Mouse (Mus musculus): ENCODE measurements around the gene Camta1. TPM values are rescaled to one million over a fixed set of nuclear protein-coding genes. Genes with fewer than 3 reads are reported as not detected.
A peak's percentile ranks its signal among the peaks of the same experiment; 100 is the strongest.
"Not testable (repeated sequence)": the region's sequence is repeated elsewhere in the genome, so short reads cannot be mapped to it uniquely, and the experiment has no call there.

Camta1 gene
- polyA plus RNA-seq, 1 experiment = 29.8 TPM

DNA sequence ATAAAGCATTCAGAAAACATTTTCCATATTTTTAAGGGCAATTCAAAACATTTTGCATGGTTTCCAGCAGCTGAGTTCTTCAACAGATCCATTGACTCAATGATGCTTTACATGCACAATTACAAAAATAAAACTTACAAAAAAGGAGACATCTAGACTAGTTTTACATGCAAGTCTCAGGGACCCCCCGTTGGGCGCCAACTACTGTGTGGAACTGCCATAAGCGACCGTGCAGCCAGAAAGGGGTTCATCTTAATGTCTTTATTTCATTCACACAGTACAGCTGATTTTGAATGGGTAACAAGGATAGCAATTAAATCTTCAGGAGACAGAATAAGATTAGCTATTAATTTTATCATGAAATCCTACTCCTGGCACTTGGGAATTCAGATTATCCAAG lies 802.1 kb downstream of the Camta1 start:
- DNase-seq (ENCODE audit: low spot score) = no peak

DNA sequence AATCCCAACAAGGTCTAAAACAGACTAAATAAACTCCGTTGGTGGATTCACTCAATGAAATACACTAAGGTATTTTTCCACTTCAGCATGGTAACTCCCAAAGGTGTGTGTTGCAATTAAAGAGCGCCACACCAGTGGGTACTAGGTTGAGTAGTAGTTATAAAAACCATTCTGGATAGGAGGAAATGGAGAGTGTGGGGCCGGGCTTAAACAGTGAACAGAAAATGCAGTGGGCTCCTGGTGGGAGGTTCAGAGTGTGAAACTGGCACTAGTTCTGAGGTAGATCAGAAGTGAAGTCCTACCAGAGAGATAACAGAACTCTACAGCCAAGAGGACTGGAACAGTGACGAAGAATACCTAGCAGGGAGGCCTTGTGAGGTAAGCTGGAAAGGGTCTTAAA lies 803.0 kb downstream of the Camta1 start:
- no peak for DNase-seq (ENCODE audit: low spot score)

DNA sequence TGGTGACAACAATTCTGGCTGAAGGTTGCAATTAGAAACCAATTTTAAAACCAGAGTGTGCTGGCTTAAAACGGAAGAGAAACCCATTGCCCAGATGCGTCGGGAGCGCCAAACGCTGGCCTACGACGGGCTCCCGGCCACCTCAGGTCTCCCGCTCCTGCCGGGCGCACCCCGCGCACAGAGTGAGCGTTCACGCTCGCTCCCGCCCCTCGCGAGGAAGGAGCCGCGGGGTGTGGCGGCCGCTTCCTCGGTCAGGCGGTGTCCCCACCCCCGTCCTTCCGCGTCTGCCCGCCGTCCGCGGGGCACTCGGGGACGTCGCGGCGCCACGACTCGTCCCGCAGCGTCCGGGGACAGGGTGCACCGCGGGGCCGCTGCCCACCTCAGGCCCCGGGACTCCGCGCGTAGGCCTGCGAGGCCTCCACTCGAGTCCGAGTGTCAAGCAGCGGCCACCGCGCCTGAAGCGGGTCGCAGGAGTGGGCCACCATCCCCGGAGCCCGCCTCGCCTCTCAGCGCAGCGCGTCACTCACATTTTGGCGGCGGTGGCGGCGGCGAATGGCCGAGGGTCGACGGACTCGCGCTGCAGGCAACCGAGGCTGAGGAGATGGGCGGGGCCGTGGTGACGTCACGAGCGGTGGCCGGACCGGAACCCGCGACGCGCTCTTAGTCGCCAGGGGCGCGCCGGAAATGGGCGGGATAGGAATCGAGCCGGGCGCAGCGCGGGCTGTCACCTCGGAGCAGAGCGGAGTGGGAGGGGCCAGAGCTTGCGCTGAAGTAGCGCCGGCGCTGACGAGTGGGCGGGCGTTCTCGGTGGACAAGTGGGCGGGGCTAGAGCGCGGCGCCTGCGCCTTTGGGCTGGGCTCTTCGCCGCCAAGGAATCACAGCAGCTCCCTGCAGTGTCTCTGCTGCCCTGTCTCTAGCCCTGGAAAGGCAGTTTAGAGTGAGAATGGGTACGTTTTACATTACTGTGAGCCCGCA lies 804.0 kb downstream of the Camta1 start, which contains the start of gene Vamp3:
Gene Vamp3 (minus strand): TSS at position 617 of the 975 bp plus-strand sequence.
- peak; percentile 95 for DNase-seq (ENCODE audit: low spot score)

DNA sequence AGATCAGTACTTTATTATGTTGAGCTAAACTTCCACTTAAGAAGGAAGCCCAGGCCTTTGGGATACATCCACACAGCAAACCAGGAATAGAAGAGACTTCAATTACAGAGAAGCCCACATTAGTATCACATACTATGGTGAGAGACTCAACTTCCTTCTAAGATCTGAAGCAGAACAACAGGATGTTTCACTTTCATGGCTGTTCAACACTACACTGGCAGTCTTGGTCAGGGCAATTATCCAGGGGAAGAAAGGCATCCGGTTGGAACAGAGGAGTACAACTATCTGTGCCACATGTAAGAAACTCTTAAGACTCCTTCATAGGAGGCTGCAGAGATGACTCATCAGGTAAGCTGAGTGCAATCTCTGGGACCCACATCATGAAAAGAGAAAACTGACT lies 810.5 kb downstream of the Camta1 start:
- DNase-seq (ENCODE audit: low spot score) = no peak

DNA sequence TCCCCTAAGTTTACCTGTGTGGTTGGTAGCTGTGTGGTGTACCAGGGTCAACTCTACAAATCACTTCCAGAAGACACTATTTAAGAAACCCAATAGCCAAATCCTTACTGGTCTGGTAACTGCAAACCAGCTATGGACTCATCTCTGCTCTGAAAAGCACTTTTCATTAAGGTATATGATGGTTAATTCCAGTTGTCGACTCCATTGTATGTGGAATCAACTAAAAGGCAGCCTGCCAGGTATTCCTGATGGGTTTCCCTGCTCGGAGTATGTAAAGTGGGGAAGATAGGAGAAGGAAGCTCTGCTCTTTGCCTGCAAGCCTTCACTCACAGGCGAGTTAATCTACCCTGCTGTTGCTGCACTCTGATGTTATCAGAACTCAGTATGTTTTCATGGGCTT lies 815.2 kb downstream of the Camta1 start:
- no peak for DNase-seq (ENCODE audit: low spot score)

DNA sequence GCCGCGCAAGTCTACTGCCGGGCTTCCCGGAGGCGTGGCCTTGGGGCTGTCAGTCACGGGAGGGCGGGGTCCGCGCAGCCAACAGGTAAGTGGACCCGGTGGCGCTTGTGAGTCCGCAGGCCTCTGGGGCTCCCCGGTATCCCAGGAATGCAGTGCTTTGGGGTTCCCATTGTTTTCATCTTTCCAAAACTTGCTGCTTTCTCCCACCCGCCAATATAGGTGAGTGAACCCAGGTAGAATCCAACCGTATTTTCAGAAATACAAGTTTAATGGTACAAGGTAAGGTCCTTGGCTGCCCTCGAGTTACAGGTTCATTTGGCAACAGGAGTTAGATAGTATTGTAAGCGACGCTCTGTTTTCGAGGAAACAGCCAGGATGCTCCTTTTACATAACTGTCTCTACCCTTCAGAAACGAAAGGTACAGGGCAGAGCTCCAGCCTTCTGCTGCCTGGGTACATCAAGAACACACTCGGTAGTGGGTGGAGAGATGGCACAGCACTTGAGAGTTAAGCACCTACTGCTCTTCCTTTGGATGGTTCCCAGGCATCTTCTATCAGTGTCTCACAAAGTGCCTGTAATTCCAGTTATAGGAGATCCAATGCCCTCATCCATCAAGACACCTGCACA lies 816.6 kb downstream of the Camta1 start:
- DNase-seq (ENCODE audit: low spot score) = no peak

DNA sequence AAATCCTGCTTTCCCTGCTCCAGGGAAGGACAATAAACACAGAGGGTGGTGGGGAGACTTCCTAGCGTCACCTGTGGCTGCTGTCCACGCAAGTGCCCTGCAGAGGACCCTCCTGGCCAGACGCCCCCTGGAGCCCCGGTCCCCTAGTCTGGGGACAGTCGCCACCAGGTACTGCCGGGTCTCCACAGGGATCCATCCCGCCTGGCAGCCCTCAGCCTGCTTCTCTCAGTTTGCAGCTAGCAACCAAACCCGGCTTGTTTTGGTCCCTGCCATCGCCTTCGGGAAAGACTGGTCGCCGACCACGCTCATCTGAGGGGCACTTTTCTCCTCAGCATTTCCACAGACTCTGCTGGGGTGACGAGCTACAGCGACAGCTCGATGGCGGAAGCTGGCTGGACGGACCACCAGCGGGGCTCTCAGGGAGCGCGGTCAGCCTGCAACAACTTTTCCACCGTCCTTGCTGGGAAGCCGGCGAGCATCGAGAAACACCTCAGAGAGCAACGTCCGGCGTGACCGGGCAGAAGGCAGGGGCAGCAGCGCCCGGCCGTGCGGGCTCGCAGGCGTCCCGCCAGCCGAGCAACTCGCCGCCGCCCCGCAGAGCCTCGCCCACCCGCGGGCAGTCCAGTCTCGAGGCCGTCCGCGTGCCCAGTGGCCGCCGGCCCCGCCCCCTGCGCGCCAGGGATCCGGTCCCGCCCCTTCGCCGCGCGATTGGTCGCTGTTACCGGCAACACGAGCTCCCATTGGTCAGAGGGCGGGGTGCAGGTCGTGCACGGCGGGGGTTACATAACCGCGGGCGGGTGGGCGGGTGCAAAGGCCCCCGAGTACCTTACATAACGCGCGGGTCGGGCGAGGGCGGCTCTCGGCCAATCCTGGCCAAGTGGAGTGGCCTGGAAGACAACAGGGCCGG lies 817.4 kb downstream of the Camta1 start, which contains the start of gene Per3:
Gene Per3 (minus strand): TSS at position 629 of the 907 bp plus-strand sequence.
- peak; percentile 96 for DNase-seq (ENCODE audit: low spot score)

DNA sequence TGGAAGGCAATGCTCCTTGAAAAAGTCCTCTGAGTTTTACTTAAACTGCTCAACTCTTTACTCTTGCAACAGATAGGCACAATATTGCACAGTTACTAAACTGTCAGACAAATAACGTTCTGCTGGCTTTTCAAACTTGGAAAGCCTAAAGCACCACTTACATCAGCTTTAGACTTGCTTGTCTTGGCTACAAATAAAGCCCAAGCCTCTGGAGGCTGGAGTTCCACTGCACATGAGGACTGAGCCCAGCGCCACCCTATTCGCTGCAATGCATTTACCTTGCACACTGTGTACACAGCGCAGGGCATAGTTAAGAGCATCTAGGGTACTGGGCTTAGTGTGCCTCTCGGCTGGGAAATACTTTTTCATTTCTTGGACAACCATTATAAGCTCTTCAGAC lies 818.4 kb downstream of the Camta1 start:
- no peak for DNase-seq (ENCODE audit: low spot score)

DNA sequence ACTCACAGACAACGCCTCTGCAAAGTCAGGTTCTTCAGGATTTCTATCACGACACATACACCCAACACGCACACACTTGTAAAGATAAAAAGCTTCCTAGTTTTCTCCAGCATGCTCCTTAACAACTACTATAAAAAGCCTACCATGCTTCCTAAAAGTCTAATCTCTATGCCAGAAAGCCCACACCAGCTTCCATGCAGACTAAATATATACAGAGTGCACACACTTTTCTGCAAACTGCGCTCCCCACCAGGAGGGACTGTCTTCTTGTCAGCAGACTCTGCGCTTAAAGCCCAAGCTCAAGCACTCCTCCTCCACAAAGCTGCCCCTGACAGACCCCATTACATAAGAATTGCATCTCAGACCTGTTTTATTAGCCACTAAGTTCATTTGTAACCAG lies 820.2 kb downstream of the Camta1 start:
- DNase-seq (ENCODE audit: low spot score) = no peak

DNA sequence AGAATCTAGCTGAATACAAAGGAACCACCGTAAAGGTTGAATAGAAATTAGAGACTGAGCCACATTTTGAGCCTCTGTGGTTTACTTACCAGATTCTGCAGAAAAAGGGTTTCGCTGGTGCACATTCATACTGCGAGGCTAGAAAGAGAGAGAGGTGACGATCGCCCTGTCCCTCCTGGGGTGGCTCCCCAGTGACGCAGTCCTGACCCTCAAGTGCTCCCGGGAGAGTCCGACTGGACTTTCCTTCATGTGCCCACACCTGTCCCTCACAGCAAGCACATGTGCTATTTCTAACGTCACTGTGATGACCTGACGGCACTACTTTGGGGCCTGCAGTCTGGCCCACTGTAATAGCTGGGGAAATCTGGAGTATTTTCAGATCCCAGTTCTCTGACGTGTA lies 823.9 kb downstream of the Camta1 start:
- no peak for DNase-seq (ENCODE audit: low spot score)

DNA sequence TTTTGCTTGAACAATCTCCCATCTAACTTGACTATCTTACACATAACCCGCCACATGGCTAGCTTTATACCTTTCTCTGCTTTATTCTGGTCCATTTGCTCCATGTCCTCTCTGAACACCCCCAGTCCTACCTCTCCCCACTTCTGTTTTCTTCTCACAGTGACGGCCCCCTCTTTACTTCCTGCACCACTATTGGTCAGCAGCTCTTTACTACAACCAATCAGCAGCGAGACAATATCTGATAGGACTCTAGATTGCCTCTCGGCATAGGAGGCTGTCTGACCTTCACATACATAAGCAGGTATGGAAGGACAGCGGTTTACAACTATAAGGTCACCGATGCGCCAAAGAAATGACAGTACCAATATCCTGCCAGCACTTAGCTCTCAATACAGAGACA lies 825.2 kb downstream of the Camta1 start:
- DNase-seq (ENCODE audit: low spot score) = no peak

DNA sequence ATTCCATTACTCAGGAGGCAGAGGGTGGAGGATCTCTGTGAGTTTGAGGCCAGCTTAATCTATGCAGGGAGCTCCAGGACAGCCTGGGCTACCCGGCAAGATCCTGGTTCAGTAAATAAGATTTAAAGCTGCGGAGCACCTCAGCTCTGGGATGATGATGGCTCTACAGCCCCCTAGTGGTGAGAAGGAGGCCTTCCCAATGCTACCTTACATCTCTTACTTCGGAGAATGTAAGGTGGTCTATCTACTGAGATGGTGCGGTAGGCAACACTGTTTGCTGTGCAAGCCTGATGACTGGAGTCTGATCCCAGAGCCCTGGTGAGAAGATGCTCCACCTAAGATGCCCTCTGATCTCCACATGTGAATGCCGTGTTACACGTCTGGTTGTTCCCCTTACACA lies 834.7 kb downstream of the Camta1 start:
- no peak for DNase-seq (ENCODE audit: low spot score)

DNA sequence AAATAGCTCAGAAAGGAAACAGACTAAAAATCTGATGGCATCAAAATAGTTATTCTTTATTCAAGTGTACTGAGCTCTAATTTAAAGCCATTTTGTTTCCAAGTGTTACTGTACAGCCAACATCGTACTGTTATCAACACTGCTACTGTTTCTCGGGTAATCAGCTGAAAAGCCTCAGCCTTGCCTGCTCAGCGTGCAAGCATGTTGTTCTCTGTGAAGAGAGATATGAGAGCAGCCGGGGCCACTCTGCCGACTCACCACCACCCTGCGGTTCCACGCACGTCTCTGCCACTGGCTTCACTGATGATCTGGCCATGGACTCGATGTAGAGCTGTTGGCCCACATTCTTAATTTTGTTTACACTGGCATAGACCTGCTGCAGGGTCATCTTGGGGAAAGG lies 837.5 kb downstream of the Camta1 start:
- DNase-seq (ENCODE audit: low spot score) = no peak

DNA sequence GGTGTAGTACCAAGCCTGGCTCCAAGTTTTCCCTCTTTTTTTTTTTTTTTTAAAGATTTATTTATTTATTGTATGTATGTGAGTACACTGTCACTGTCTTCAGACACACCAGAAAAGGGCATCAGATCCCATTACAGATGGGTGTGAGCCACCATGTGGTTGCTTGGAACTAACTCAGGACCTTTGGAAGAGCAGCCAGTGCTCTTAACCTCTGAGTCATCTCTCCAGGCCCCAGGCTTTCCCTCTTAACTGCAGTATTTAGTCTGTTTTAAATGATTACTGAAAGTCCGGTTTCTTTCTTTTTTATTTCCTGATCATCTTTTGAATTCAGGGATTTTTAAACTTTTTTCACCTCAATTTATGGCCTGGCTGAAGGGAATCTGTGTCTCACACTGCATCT lies 844.3 kb downstream of the Camta1 start:
- not testable (repeated sequence) for DNase-seq (ENCODE audit: low spot score)

DNA sequence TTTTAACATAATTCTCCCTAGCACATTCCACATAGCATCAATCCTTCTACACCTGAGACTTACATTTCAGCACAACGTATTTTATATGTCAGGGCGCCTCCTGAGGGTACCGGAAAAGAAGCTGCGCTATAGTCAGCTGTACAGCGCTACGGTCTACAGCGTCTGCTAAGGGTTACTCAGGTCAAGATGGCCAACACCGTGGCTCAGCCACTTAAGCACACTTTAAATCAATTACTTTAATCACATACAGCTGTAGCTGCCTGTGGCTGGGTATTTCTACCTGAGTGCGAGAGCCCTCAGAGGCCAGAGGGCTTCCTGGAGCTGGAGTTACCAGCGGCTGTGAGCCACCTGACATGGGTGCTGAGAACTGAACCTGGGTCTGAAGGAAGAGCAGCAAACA lies 845.7 kb downstream of the Camta1 start:
- no peak for DNase-seq (ENCODE audit: low spot score)

DNA sequence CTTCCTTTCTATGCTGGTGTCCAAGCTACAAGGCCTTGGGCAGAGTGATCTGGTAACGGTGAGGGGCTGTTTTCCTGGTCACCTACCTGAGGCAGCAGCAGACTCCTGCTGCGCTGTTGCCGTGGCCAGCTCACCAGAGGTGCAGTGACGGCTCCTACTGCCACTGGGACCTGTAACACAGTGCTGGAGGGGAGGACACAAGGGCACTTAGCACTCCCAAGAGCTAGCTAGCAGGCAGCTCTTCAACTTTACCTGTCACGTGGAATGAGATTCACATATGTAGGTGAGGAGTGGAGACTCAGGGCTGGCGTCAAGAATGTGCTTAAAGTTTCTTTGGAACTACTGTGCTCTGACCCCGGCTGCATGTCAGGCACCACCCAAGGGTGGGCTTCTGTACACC lies 851.4 kb downstream of the Camta1 start:
- DNase-seq (ENCODE audit: low spot score) = no peak

DNA sequence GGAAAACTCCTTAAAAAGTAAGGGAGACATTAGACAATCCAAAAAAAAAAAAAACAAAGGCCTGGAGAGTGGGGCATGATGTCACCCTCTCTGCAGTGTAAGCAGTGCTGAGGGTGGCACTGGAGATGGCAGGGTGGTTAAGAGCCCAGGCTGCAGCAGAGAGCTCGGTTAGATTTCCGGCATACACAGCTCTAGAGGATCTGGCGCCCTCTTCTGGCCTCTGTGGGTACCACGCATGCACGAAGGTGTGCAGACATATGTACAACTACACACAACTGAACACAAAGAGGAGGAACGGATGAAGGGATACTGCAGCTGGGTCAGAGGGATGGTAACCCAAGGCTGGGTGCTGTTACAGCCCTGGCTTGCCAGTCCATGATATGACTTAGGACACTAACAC lies 854.7 kb downstream of the Camta1 start:
- DNase-seq (ENCODE audit: low spot score) = no peak

DNA sequence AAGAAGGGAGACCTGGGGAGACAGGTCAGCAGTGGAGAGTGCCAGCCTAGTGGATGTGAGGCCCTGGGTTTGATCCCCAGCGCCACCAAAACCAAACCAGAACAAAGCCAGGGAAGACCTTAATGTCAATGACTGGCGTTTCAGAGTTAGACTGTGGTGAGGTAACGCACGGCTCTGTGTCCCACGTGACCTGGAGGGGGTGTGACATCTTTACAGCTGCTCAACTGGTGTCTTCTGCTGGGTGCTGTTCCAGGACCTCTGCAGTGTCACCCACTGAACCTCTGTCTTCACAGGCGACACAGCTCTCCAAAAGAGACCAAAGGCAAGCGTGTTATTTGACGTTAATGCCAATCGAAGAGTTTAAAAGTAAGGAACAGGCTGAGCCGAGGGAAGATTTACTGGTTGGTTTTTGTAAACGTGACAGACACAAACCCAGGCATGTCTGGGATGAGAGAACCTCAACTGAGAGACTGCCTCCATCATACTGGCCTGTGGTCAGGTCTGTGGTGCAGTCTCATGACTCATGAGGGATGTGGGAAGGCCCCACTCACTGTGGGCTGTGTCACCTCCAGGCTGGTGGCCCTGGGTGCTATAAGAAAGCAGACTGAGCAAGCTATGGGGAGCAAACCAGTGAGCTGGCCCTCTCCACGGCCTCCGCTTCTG lies 855.9 kb downstream of the Camta1 start:
- DNase-seq (ENCODE audit: low spot score) = no peak

DNA sequence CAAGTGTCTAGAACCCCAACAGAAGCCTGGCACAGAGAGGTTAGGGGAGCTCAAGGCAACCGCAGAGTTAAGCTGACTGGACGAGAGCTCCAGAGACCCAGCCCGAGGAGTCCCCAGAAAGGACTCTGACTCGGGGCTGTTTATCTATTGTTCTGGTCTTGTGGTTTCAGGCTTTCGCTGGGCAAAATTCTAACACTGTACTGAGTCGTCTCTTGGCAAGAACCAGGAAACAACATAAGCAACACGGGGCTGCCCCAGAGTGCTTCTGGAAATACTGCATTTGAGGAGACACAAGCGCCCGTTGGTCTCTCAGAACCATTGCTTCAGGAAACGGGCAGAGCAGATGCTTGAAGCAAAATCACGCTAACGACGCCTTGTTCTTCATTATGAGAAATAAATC lies 860.3 kb downstream of the Camta1 start:
- no peak for DNase-seq (ENCODE audit: low spot score)

DNA sequence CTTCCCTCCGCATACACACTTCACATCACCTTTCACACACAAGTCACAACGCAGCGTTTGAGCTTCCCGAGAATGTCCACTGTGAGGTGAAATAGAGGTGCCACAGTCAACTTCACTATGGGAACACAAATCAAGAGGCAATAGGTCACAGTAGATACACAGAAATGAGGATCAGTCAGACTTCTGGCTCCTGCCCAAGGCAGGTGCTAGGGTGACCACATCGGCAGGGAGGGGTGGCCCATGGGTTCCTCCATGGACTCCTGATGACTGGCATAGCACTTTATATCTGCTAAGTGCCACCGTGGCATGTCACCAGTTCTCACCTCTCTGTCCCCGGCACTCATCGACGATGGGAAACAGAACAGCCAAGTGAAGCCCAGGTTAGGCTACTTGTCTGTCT lies 863.0 kb downstream of the Camta1 start:
- DNase-seq (ENCODE audit: low spot score) = no peak

DNA sequence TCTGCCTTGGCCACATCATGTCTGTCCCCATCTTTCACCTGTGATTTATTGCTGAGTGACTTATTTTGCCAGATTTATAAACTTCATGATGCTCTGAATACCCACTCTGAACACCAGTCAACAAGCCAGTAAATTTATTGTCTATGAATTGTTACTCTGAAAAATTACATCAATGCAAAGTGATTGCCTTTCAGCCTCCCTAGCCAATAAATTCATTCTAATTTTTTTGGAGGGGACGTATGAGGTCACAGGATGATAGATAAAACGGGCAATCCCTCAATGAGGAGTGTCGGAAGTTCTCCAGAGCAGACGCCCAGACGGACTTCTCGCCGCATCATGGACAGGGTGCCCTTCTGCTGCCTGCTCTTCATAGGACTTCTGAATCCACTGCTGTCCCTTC lies 864.9 kb downstream of the Camta1 start, which contains the start of gene Uts2:
Gene Uts2 (plus strand): TSS at position 301 of the 400 bp plus-strand sequence.
- no peak for DNase-seq (ENCODE audit: low spot score)

Measured in urinary bladder, adult 2 months (tissue).